Mouse (Mus musculus): ENCODE measurements around the gene Gas7. TPM values are rescaled to one million over a fixed set of nuclear protein-coding genes. Genes with fewer than 3 reads are reported as not detected.

The Gas7 gene
- total and polyA plus RNA-seq, 3 experiments, result 5.8 to 11.5 (median 9.3) TPM

DNA sequence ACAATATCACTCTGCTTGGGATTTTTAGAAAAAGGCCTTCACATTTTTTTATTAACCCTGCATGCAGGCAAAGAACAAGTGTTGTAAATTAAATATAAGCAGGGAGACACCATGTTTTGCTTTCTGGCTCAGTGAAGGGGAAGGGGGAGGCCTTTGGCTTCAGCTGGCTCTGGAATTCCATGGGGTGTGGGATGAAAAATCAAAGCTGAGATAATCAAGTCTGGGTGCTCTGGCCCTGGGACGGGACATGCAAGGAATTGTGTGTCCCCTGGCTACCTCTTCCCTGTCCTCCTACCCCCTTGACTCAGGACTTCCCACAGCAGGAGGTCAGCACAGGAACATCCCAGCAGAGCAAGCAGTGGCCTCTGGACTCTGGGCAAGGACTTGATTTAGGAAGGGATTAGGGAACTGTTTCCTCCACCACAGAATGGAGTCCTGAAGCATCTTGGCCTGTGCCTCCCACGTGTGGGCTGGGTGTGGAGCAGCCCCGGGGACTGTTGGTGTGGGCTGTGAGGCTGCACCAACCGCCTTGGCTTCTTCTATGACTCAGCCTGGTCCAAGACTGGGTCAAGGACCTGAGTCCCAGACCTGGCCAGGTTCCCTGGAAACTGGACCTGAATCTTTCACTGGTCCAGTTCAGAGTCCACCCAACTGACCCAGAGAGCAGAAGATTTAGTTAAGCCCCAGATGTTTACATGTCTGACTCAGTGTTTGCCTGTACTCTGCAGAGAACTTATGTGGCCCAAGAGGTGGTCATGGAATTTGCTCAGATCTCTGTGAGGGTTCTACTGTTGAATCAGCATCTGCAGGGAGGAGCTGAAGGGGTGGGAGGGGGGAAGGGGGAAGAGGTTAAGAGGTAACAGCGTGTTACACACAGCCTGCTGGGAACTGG lies 60.0 kb downstream of the Gas7 start:
- no peak overlapping the region for H3K4me3 ChIP-seq
- TF ChIP-seq CTCF (IDR thresholded peaks at IDR 0.05) (no peak), POLR2A (IDR thresholded peaks at IDR 0.05; ENCODE audit: insufficient read depth, low read depth, low read length) (no peak), EP300 (IDR thresholded peaks at IDR 0.05; ENCODE audit: insufficient read depth, low read depth, low read length) (no peak)
- no peaks in the 10 kb centered on the region for H3K79me2 ChIP-seq (replicated peaks; ENCODE audit: control insufficient read depth, insufficient read depth, low read length)
- 29% methylated on average over 5 of the region's 5 CpGs for WGBS
- no peak overlapping the region for H3K9ac ChIP-seq (ENCODE audit: low read depth, low read length)
- intact Hi-C loops (cut with DNase I), result loop anchor here (5.0 kb wide), 1 partner anchor 132 kb away; no protein-coding TSS in a partner anchor
- H3K27ac ChIP-seq, result 0 out of 2 replicates have a peak overlapping the region, but pooled peaks have one; percentile 7
- H3K4me1 ChIP-seq (ENCODE audit: control insufficient read depth, insufficient read depth, low read length), result peaks cover 2% of the 10 kb centered on the region; the same call in 1 of the 2 replicates
- no peaks in the 10 kb centered on the region for H3K27me3 ChIP-seq (ENCODE audit: control insufficient read depth, insufficient read depth, low read length)
- peak; percentile 29 to 57 for DNase-seq
- H3K36me3 ChIP-seq (ENCODE audit: control insufficient read depth, insufficient read depth, low read length), result no peaks in the 10 kb centered on the region

DNA sequence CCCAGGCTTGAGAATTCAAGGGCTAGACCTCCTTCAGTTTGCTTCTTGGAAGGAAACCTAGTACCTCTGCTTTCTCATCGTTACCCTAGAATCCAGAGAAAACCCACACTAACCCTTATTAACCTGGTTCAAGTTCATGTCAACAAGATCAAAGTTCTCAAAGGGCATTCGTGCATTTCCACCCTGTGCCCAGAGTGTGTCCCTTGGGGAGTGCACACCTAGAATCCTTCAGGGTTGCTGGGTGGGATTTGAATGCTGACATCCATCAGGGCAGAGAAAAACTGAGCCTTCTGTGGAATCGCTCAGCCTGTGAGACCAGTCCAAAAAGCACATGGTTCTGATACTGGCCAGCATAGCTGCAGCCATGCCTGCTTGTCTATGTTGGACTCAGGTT lies 60.7 kb downstream of the Gas7 start:
- H3K9ac ChIP-seq (ENCODE audit: low read depth, low read length), result no peak overlapping the region
- intact Hi-C loops (cut with DNase I), result loop anchor here (5.0 kb wide), 1 partner anchor 131 kb away; no protein-coding TSS in a partner anchor
- no peaks in the 10 kb centered on the region for H3K36me3 ChIP-seq (ENCODE audit: control insufficient read depth, insufficient read depth, low read length)
- H3K4me3 ChIP-seq, result no peak overlapping the region
- H3K79me2 ChIP-seq (replicated peaks; ENCODE audit: control insufficient read depth, insufficient read depth, low read length), result no peaks in the 10 kb centered on the region
- no peaks in the 10 kb centered on the region for H3K27me3 ChIP-seq (ENCODE audit: control insufficient read depth, insufficient read depth, low read length)
- no peak overlapping the region for H3K27ac ChIP-seq
- TF ChIP-seq CTCF (IDR thresholded peaks at IDR 0.05) (no peak), POLR2A (IDR thresholded peaks at IDR 0.05; ENCODE audit: insufficient read depth, low read depth, low read length) (no peak), EP300 (IDR thresholded peaks at IDR 0.05; ENCODE audit: insufficient read depth, low read depth, low read length) (no peak)
- DNase-seq, result no peak
- WGBS, result 78% methylated on average over 3 of the region's 3 CpGs
- peaks cover 2% of the 10 kb centered on the region; the same call in 1 of the 2 replicates for H3K4me1 ChIP-seq (ENCODE audit: control insufficient read depth, insufficient read depth, low read length)

DNA sequence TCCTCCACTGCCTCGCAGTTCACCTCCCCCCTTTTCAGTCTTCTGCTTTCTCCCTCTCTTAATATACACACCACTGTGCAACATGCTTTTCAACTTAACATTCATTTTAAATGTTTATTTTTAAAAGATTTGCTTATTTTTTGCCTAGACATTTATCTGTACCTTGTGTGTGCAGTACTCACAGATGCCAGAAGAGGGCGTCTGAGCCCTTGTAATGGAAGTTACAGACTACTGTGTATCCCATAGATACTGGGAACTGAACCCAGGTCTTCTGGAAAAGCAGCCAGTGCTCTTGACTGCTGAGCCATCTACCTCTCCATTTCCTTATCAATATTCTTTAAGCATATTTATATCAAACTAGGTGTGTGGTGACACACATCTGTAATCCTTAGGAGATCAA lies 62.5 kb downstream of the Gas7 start:
- Histone ChIP-seq H3K36me3 (ENCODE audit: control insufficient read depth, insufficient read depth, low read length) (no peaks in the 10 kb centered on the region), H3K27me3 (ENCODE audit: control insufficient read depth, insufficient read depth, low read length) (no peaks in the 10 kb centered on the region), H3K4me1 (ENCODE audit: control insufficient read depth, insufficient read depth, low read length) (peaks cover 2% of the 10 kb centered on the region; the same call in 1 of the 2 replicates), H3K79me2 (replicated peaks; ENCODE audit: control insufficient read depth, insufficient read depth, low read length) (no peaks in the 10 kb centered on the region), H3K9ac (ENCODE audit: low read depth, low read length) (no peak overlapping the region), H3K27ac (no peak overlapping the region), H3K4me3 (no peak overlapping the region)
- WGBS, result 61% methylated on average over 2 of the region's 2 CpGs
- TF ChIP-seq EP300 (IDR thresholded peaks at IDR 0.05; ENCODE audit: insufficient read depth, low read depth, low read length), result no peak
- peak; percentile 44 for TF ChIP-seq CTCF (IDR thresholded peaks at IDR 0.05)
- no peak for TF ChIP-seq POLR2A (IDR thresholded peaks at IDR 0.05; ENCODE audit: insufficient read depth, low read depth, low read length)
- no peak for DNase-seq
- intact Hi-C loops (cut with DNase I), result loop anchor here (5.0 kb wide), 1 partner anchor 130 kb away; no protein-coding TSS in a partner anchor

DNA sequence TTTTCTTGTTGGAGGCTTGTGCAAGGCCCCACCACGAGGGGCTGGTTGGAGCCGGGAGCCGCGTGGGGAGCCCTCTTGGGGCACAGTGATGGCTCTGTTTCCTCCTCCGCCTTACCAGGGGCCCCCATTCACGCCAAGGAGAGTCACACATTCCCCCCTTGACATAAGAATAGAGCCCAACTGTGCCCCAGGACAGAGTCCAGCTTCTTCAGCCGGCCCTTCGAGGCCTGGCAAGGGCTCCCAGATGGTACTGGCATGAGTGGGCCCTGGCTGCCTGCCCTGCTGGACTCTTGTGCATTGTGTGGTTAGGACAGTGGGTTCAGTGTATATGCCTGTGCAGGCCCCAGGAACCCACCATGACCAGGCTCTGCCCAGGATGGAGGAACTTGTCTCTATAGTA lies 63.7 kb downstream of the Gas7 start:
- WGBS, result 91% methylated on average over 8 of the region's 8 CpGs
- Histone ChIP-seq H3K27me3 (ENCODE audit: control insufficient read depth, insufficient read depth, low read length) (no peaks in the 10 kb centered on the region), H3K9ac (ENCODE audit: low read depth, low read length) (no peak overlapping the region), H3K4me3 (no peak overlapping the region), H3K36me3 (ENCODE audit: control insufficient read depth, insufficient read depth, low read length) (no peaks in the 10 kb centered on the region), H3K4me1 (ENCODE audit: control insufficient read depth, insufficient read depth, low read length) (peaks cover 2% of the 10 kb centered on the region; the same call in 1 of the 2 replicates), H3K27ac (no peak overlapping the region), H3K79me2 (replicated peaks; ENCODE audit: control insufficient read depth, insufficient read depth, low read length) (no peaks in the 10 kb centered on the region)
- TF ChIP-seq EP300 (IDR thresholded peaks at IDR 0.05; ENCODE audit: insufficient read depth, low read depth, low read length), result no peak
- TF ChIP-seq CTCF (IDR thresholded peaks at IDR 0.05), result no peak
- TF ChIP-seq POLR2A (IDR thresholded peaks at IDR 0.05; ENCODE audit: insufficient read depth, low read depth, low read length), result no peak
- DNase-seq, result no peak
- intact Hi-C loops (cut with DNase I), result loop anchor here (5.0 kb wide), 1 partner anchor 128 kb away; no protein-coding TSS in a partner anchor

DNA sequence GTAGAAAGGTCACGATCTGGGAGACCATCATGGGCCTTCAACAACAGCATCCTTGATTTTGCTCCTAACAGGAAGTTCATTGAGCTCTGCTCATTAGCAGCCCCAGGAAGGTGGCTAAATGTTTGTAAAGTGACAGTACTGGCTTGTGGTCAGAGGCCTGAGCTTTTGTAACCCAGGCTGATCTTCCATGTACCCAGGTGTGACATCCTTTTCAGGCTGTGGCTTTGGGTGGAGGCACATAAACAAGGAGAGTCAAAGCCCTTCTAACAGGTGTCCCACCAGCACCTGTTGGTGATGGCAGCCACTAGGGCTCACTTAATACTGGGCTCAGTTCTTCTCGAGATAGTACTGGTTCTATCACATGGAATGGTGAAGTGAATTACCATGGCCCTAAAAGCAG lies 67.4 kb downstream of the Gas7 start:
- Histone ChIP-seq H3K4me1 (ENCODE audit: control insufficient read depth, insufficient read depth, low read length) (peaks cover 6% of the 10 kb centered on the region), H3K36me3 (ENCODE audit: control insufficient read depth, insufficient read depth, low read length) (no peaks in the 10 kb centered on the region), H3K9ac (ENCODE audit: low read depth, low read length) (no peak overlapping the region), H3K4me3 (no peak overlapping the region), H3K79me2 (replicated peaks; ENCODE audit: control insufficient read depth, insufficient read depth, low read length) (no peaks in the 10 kb centered on the region), H3K27ac (no peak overlapping the region), H3K27me3 (ENCODE audit: control insufficient read depth, insufficient read depth, low read length) (no peaks in the 10 kb centered on the region)
- no peak for DNase-seq
- 79% methylated on average over 2 of the region's 2 CpGs for WGBS
- intact Hi-C loops (cut with DNase I), result no loop called here
- TF ChIP-seq CTCF (IDR thresholded peaks at IDR 0.05), result no peak
- TF ChIP-seq EP300 (IDR thresholded peaks at IDR 0.05; ENCODE audit: insufficient read depth, low read depth, low read length), result no peak
- no peak for TF ChIP-seq POLR2A (IDR thresholded peaks at IDR 0.05; ENCODE audit: insufficient read depth, low read depth, low read length)

DNA sequence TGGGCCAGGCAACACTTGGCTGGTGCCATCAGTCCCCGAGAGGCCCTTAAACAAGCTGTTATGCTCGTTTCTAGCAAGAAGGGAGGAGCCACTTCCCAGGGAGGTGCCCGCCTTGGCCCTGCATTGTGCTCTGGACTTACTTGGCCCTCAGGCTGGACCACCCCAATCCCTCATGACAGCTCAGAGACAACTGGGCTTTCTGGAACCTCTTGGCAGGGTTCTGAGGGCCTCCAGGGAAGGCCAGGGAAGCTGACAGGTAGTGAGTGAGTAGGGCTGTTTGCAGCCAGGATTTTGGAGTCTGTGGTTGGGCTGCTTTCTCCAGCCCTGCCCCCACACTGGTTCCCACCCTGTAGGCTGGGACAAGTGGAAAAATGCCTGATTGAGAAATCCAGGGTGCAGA lies 68.6 kb downstream of the Gas7 start:
- intact Hi-C loops (cut with DNase I), result no loop called here
- H3K9ac ChIP-seq (ENCODE audit: low read depth, low read length), result no peak overlapping the region

More for the DNA sequence above, 68.6 kb downstream of the Gas7 start:
- TF ChIP-seq POLR2A (IDR thresholded peaks at IDR 0.05; ENCODE audit: insufficient read depth, low read depth, low read length) (no peak), EP300 (IDR thresholded peaks at IDR 0.05; ENCODE audit: insufficient read depth, low read depth, low read length) (0 out of 2 replicates have a peak, but pooled peaks have one; percentile 37)
- Histone ChIP-seq H3K36me3 (ENCODE audit: control insufficient read depth, insufficient read depth, low read length) (no peaks in the 10 kb centered on the region), H3K27me3 (ENCODE audit: control insufficient read depth, insufficient read depth, low read length) (no peaks in the 10 kb centered on the region), H3K27ac (peak overlapping the region; percentile 18; the same call in 1 of the 2 replicates), H3K4me1 (ENCODE audit: control insufficient read depth, insufficient read depth, low read length) (peaks cover 6% of the 10 kb centered on the region), H3K79me2 (replicated peaks; ENCODE audit: control insufficient read depth, insufficient read depth, low read length) (no peaks in the 10 kb centered on the region), H3K4me3 (no peak overlapping the region)
- peak; percentile 60 to 70 for DNase-seq
- WGBS, result 50% methylated on average over 3 of the region's 3 CpGs

All from heart, adult 2 months (tissue).